Mouse (Mus musculus): ENCODE data around the gene Fggy.

The Fggy gene

GRCm38 (mm10) chr4:95588722-95589283 lies 31.5 kb downstream of the Fggy start:
- DNase-seq (ENCODE audit: low read depth, low spot score): no peak

GRCm38 (mm10) chr4:95590878-95591277 lies 33.6 kb downstream of the Fggy start:
- DNase-seq (ENCODE audit: low read depth, low spot score): no peak

- no peak for DNase-seq (ENCODE audit: low read depth, low spot score)
Measured at GRCm38 (mm10) chr4:95597208-95597607, 39.9 kb downstream of the Fggy start.

- DNase-seq (ENCODE audit: low read depth, low spot score): peak; percentile 27
Measured at GRCm38 (mm10) chr4:95601776-95602175, 44.5 kb downstream of the Fggy start.

- DNase-seq (ENCODE audit: low read depth, low spot score): no peak
Measured at GRCm38 (mm10) chr4:95603254-95603653, 45.9 kb downstream of the Fggy start.

- DNase-seq (ENCODE audit: low read depth, low spot score): no peak
Measured at GRCm38 (mm10) chr4:95610663-95611062, 53.4 kb downstream of the Fggy start.

GRCm38 (mm10) chr4:95611390-95611789 lies 54.1 kb downstream of the Fggy start:
- no peak for DNase-seq (ENCODE audit: low read depth, low spot score)

- no peak for DNase-seq (ENCODE audit: low read depth, low spot score)
Measured at GRCm38 (mm10) chr4:95621046-95621445, 63.7 kb downstream of the Fggy start.

GRCm38 (mm10) chr4:95624696-95625095 lies 67.4 kb downstream of the Fggy start:
- no peak for DNase-seq (ENCODE audit: low read depth, low spot score)

- DNase-seq (ENCODE audit: low read depth, low spot score): no peak
Measured at GRCm38 (mm10) chr4:95625651-95626050, 68.3 kb downstream of the Fggy start.

GRCm38 (mm10) chr4:95626186-95626585 lies 68.9 kb downstream of the Fggy start:
- no peak for DNase-seq (ENCODE audit: low read depth, low spot score)

GRCm38 (mm10) chr4:95634903-95635302 lies 77.6 kb downstream of the Fggy start:
- DNase-seq (ENCODE audit: low read depth, low spot score): no peak

GRCm38 (mm10) chr4:95636937-95637749 lies 79.8 kb downstream of the Fggy start:
- DNase-seq (ENCODE audit: low read depth, low spot score): no peak

- DNase-seq (ENCODE audit: low read depth, low spot score): no peak
Measured at GRCm38 (mm10) chr4:95638063-95638462, 80.8 kb downstream of the Fggy start.

- no peak for DNase-seq (ENCODE audit: low read depth, low spot score)
Measured at GRCm38 (mm10) chr4:95640831-95641230, 83.5 kb downstream of the Fggy start.

GRCm38 (mm10) chr4:95644048-95644447 lies 86.7 kb downstream of the Fggy start:
- DNase-seq (ENCODE audit: low read depth, low spot score): no peak

- no peak for DNase-seq (ENCODE audit: low read depth, low spot score)
Measured at GRCm38 (mm10) chr4:95648801-95649551, 91.7 kb downstream of the Fggy start.

GRCm38 (mm10) chr4:95649552-95649905 lies 92.2 kb downstream of the Fggy start:
- DNase-seq (ENCODE audit: low read depth, low spot score): no peak

- DNase-seq (ENCODE audit: low read depth, low spot score): no peak
Measured at GRCm38 (mm10) chr4:95649980-95650379, 92.7 kb downstream of the Fggy start.

GRCm38 (mm10) chr4:95652044-95652443 lies 94.7 kb downstream of the Fggy start:
- DNase-seq (ENCODE audit: low read depth, low spot score): no peak

GRCm38 (mm10) chr4:95653296-95653912 lies 96.1 kb downstream of the Fggy start:
- no peak for DNase-seq (ENCODE audit: low read depth, low spot score)

- no peak for DNase-seq (ENCODE audit: low read depth, low spot score)
Measured at GRCm38 (mm10) chr4:95653913-95654301, 96.6 kb downstream of the Fggy start.

All from embryo, embryonic 11.5 days (tissue).